34 mouse cellular contexts compared by ENCODE assay signal in the genomic region with DNA sequence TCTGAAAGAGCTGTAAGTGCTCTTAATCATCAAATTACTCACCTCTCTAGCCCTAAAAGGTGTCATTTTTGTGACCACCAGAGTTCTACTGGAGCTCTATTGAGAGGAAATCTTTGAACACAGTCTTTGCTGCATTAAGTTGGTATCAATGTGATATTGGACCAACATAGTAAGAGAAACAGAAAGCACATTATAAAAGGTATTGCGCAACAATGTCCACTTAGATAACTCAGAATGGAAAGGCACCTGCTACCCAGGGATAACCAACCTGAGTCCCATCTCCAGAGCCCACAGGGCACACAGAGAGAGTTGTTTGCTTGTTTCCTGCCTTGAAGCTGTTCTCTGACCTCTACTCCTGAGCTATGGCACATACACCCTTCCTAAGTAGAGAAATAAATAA.
"Had no signal": no experiment of that assay in that cellular context is flagged by ENCODE, and none has a peak within 500 bp of the region (broad histone marks: within the 10 kb centered on the region; RNA-seq: fewer than 3 reads in every experiment).

No protein-coding gene starts in this region.

- H3K27me3 ChIP-seq: heart, embryonic 12.5 days; heart, embryonic 13.5 days; heart, embryonic 15.5 days; hindbrain, embryonic 12.5 days; hindbrain, embryonic 13.5 days; hindbrain, embryonic 15.5 days; intestine, embryonic 15.5 days; kidney, embryonic 15.5 days had no signal

- H3K9me3 ChIP-seq: heart, embryonic 10.5 days; heart, embryonic 12.5 days; heart, embryonic 13.5 days; heart, embryonic 15.5 days; hindbrain, embryonic 10.5 days; hindbrain, embryonic 12.5 days; hindbrain, embryonic 13.5 days; hindbrain, embryonic 15.5 days; intestine, embryonic 15.5 days; kidney, embryonic 15.5 days had no signal

- ATAC-seq: hindbrain, embryonic 16.5 days; hindbrain, postnatal 0 days; inflammation-experienced regulatory T-cells, adult 6 months; intestine, embryonic 15.5 days; intestine, embryonic 16.5 days; intestine, postnatal 0 days had no signal

- H3K36me3 ChIP-seq: heart, embryonic 10.5 days; heart, embryonic 12.5 days; heart, embryonic 13.5 days; heart, embryonic 15.5 days; hindbrain, embryonic 10.5 days; hindbrain, embryonic 12.5 days; hindbrain, embryonic 13.5 days; hindbrain, embryonic 15.5 days; intestine, embryonic 15.5 days; kidney, embryonic 15.5 days had no signal

- H3K4me3 ChIP-seq: heart, embryonic 10.5 days; heart, embryonic 12.5 days; heart, embryonic 13.5 days; heart, embryonic 15.5 days; hindbrain, embryonic 10.5 days; hindbrain, embryonic 12.5 days; hindbrain, embryonic 13.5 days; hindbrain, embryonic 15.5 days; intestine, embryonic 15.5 days; kidney, embryonic 15.5 days; layer of hippocampus, adult 2 months had no signal

- DNase-seq: heart, postnatal 10 days; heart, postnatal 14 days; heart, postnatal 36 days; heart, postnatal 4 days; kidney, adult 11 months; kidney, adult 18-20 months; kidney, adult 2 months; kidney, adult 8-10 months; kidney, adult 9 months; kidney, postnatal 10 days; kidney, postnatal 14 days; kidney, postnatal 25 days; kidney, postnatal 36 days; kidney, postnatal 4 days; layer of hippocampus, adult 9-11 months; layer of hippocampus, postnatal 36 days had no signal

- H3K4me2 ChIP-seq: heart, embryonic 11.5 days; heart, embryonic 12.5 days; heart, embryonic 13.5 days; heart, embryonic 15.5 days; hindbrain, embryonic 12.5 days; hindbrain, embryonic 13.5 days; hindbrain, embryonic 14.5 days; hindbrain, embryonic 15.5 days; intestine, embryonic 15.5 days; kidney, embryonic 15.5 days had no signal
